Mouse (Mus musculus): ENCODE results near the gene Nudt1. TPM values are rescaled to one million over a fixed set of nuclear protein-coding genes. Genes with fewer than 3 reads are reported as not detected.

Gene Nudt1
- polyA plus RNA-seq, 1 experiment from 2014 or later: 44.8 TPM

DNA sequence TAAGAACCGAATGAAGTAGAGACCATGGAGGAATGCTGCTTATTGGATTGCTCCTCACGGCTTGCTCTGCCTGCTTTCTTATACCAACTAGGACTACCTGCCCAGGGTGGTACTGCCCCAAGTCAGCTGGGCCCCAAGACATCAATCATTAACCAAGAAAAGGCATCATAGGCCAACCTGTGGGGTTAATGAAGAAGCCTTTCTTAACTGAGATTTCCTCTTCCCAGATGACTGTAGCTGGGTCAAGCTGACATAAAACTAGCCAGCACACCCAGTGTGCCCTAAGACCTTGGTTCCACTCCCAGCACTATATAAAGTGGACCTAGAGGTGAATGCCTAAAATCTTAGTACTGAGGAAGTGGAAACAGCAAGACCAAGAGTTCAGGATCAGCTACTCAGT is 32.3 kb upstream of the Nudt1 start:
- no peak overlapping the region for H3K4me3 ChIP-seq (ENCODE audit: low read depth, low read length)
- 98% methylated on average over 2 of the region's 2 CpGs for WGBS
- no peak overlapping the region for H3K4me2 ChIP-seq (ENCODE audit: low read depth, low read length)
- DNase-seq (ENCODE audit: low spot score) (no peak), ATAC-seq (replicated peaks; ENCODE audit: insufficient number of reproducible peaks, low FRiP score, low TSS enrichment, low read depth) (no peak)
- H3K9me3 ChIP-seq (replicated peaks; ENCODE audit: control insufficient read depth, low read length): no peaks in the 10 kb centered on the region
- H3K4me1 ChIP-seq (ENCODE audit: control insufficient read depth, insufficient read depth, low read length): no peaks in the 10 kb centered on the region
- no peak overlapping the region for H3K27ac ChIP-seq (replicated peaks; ENCODE audit: low read depth, low read length)
- no peak overlapping the region for H3K9ac ChIP-seq (replicated peaks; ENCODE audit: low read length)
- no peaks in the 10 kb centered on the region for H3K27me3 ChIP-seq (ENCODE audit: control insufficient read depth, insufficient read depth, low read length)
- peaks cover under 1% of the 10 kb centered on the region for H3K36me3 ChIP-seq (replicated peaks; ENCODE audit: control insufficient read depth, insufficient read depth, low read depth, low read length)

- Histone ChIP-seq H3K4me2 (ENCODE audit: low read depth, low read length) (no peak overlapping the region), H3K36me3 (replicated peaks; ENCODE audit: control insufficient read depth, insufficient read depth, low read depth, low read length) (peaks cover 3% of the 10 kb centered on the region), H3K4me1 (ENCODE audit: control insufficient read depth, insufficient read depth, low read length) (no peaks in the 10 kb centered on the region), H3K9me3 (replicated peaks; ENCODE audit: control insufficient read depth, low read length) (no peaks in the 10 kb centered on the region), H3K9ac (replicated peaks; ENCODE audit: low read length) (no peak overlapping the region), H3K4me3 (ENCODE audit: low read depth, low read length) (no peak overlapping the region), H3K27ac (replicated peaks; ENCODE audit: low read depth, low read length) (no peak overlapping the region), H3K27me3 (ENCODE audit: control insufficient read depth, insufficient read depth, low read length) (no peaks in the 10 kb centered on the region)
- WGBS: 91% methylated on average over 1 of the region's 1 CpGs
- ATAC-seq (replicated peaks; ENCODE audit: insufficient number of reproducible peaks, low FRiP score, low TSS enrichment, low read depth): no peak
- peak; percentile 67 for DNase-seq (ENCODE audit: low spot score)
Measured at GRCm38 (mm10) chr5:140292152-140292551, 29.3 kb upstream of the Nudt1 start.

DNA sequence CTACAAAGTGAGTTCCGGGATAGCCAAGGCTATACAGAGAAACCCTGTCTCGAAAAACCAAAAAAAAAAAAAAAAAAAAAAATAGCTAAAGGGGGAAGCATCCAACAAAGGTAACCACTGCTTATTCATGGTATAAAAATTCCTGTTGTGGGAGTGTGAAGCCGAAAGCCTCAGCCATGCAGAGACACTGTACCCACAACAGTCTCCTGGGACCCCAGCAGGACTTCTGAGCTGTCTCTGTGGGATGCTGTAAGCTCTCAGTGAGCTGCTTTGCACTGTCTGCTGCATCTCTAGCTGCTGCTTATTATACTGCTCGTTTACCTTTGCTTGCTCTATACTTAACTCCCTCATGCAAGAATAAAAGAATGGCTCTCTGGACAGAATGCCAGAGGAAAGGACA is 23.2 kb upstream of the Nudt1 start:
- Histone ChIP-seq H3K4me1 (ENCODE audit: control insufficient read depth, insufficient read depth, low read length) (no peaks in the 10 kb centered on the region), H3K4me2 (ENCODE audit: low read depth, low read length) (no peak overlapping the region), H3K36me3 (replicated peaks; ENCODE audit: control insufficient read depth, insufficient read depth, low read depth, low read length) (peaks cover 5% of the 10 kb centered on the region), H3K27ac (replicated peaks; ENCODE audit: low read depth, low read length) (no peak overlapping the region), H3K9ac (replicated peaks; ENCODE audit: low read length) (no peak overlapping the region), H3K9me3 (replicated peaks; ENCODE audit: control insufficient read depth, low read length) (no peaks in the 10 kb centered on the region), H3K4me3 (ENCODE audit: low read depth, low read length) (no peak overlapping the region), H3K27me3 (ENCODE audit: control insufficient read depth, insufficient read depth, low read length) (no peaks in the 10 kb centered on the region)
- ATAC-seq (replicated peaks; ENCODE audit: insufficient number of reproducible peaks, low FRiP score, low TSS enrichment, low read depth) (no peak), DNase-seq (ENCODE audit: low spot score) (no peak)
- WGBS: 92% methylated on average over 4 of the region's 4 CpGs

GRCm38 (mm10) chr5:140306016-140306415 is 15.4 kb upstream of the Nudt1 start:
- peaks cover 6% of the 10 kb centered on the region for H3K36me3 ChIP-seq (replicated peaks; ENCODE audit: control insufficient read depth, insufficient read depth, low read depth, low read length)
- ATAC-seq (replicated peaks; ENCODE audit: insufficient number of reproducible peaks, low FRiP score, low TSS enrichment, low read depth): no peak

DNA sequence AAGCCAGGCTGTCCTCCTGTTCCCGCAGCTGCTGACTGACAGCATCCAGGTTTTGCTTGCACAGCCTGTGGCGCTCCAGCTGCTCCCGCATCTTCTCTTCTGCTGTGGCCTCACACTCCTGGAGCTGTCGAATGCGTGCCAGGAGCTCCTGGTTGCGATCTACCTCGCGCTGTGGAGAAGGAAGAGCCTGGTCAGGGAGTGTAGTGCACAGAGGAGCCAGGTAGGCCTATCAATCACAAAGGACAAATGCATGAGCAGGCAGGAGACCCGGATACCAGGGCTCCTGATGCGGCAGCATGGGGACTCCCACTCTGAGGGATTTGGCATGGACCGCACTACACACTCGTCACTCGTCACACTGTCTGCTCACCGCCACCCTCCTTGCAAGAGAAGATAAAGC is 13.9 kb upstream of the Nudt1 start:
- no peak overlapping the region for H3K9ac ChIP-seq (replicated peaks; ENCODE audit: low read length)
- no peaks in the 10 kb centered on the region for H3K4me1 ChIP-seq (ENCODE audit: control insufficient read depth, insufficient read depth, low read length)
- ATAC-seq (replicated peaks; ENCODE audit: insufficient number of reproducible peaks, low FRiP score, low TSS enrichment, low read depth) (no peak), DNase-seq (ENCODE audit: low spot score) (no peak)
- 91% methylated on average over 14 of the region's 14 CpGs for WGBS
- H3K4me2 ChIP-seq (ENCODE audit: low read depth, low read length): no peak overlapping the region
- no peak overlapping the region for H3K4me3 ChIP-seq (ENCODE audit: low read depth, low read length)
- peaks cover 7% of the 10 kb centered on the region for H3K36me3 ChIP-seq (replicated peaks; ENCODE audit: control insufficient read depth, insufficient read depth, low read depth, low read length)
- H3K27ac ChIP-seq (replicated peaks; ENCODE audit: low read depth, low read length): no peak overlapping the region
- no peaks in the 10 kb centered on the region for H3K9me3 ChIP-seq (replicated peaks; ENCODE audit: control insufficient read depth, low read length)
- H3K27me3 ChIP-seq (ENCODE audit: control insufficient read depth, insufficient read depth, low read length): no peaks in the 10 kb centered on the region

More at GRCm38 (mm10) chr5:140306016-140306415, 15.4 kb upstream of the Nudt1 start:
- no peak for DNase-seq (ENCODE audit: low spot score)
- WGBS: 84% methylated on average over 8 of the region's 8 CpGs
- H3K27ac ChIP-seq (replicated peaks; ENCODE audit: low read depth, low read length): no peak overlapping the region
- H3K4me1 ChIP-seq (ENCODE audit: control insufficient read depth, insufficient read depth, low read length): no peaks in the 10 kb centered on the region
- no peak overlapping the region for H3K9ac ChIP-seq (replicated peaks; ENCODE audit: low read length)
- H3K4me3 ChIP-seq (ENCODE audit: low read depth, low read length): no peak overlapping the region
- no peak overlapping the region for H3K4me2 ChIP-seq (ENCODE audit: low read depth, low read length)
- no peaks in the 10 kb centered on the region for H3K9me3 ChIP-seq (replicated peaks; ENCODE audit: control insufficient read depth, low read length)
- H3K27me3 ChIP-seq (ENCODE audit: control insufficient read depth, insufficient read depth, low read length): no peaks in the 10 kb centered on the region

DNA sequence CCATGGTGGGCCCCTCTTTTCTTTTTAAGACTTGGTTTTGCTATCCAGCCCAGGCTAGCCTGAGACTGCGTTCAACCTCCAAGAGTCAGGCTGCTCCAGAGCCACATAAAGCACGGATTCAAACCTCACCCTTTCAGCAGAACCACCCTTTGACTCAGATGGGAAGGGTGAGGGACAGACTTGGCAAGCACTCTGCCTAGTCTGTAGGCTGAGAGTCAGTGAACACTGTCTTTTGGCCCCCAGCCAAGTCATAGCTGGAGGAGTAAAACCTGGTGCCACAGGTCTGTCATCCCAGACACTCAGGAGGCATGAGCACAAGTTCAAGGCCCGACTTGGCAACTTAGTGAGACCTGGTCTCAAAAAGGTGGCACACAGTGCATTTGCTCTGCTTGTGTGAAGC is 4.7 kb upstream of the Nudt1 start:
- ATAC-seq (replicated peaks; ENCODE audit: insufficient number of reproducible peaks, low FRiP score, low TSS enrichment, low read depth) (no peak), DNase-seq (ENCODE audit: low spot score) (no peak)
- H3K36me3 ChIP-seq (replicated peaks; ENCODE audit: control insufficient read depth, insufficient read depth, low read depth, low read length): peaks cover 5% of the 10 kb centered on the region; the same call in 1 of the 2 replicates
- no peaks in the 10 kb centered on the region for H3K4me1 ChIP-seq (ENCODE audit: control insufficient read depth, insufficient read depth, low read length)
- no peak overlapping the region for H3K9ac ChIP-seq (replicated peaks; ENCODE audit: low read length)
- WGBS: 86% methylated on average over 3 of the region's 3 CpGs
- H3K4me3 ChIP-seq (ENCODE audit: low read depth, low read length): no peak overlapping the region
- H3K27ac ChIP-seq (replicated peaks; ENCODE audit: low read depth, low read length): no peak overlapping the region
- H3K4me2 ChIP-seq (ENCODE audit: low read depth, low read length): no peak overlapping the region
- no peaks in the 10 kb centered on the region for H3K9me3 ChIP-seq (replicated peaks; ENCODE audit: control insufficient read depth, low read length)
- H3K27me3 ChIP-seq (ENCODE audit: control insufficient read depth, insufficient read depth, low read length): no peaks in the 10 kb centered on the region

- Histone ChIP-seq H3K36me3 (replicated peaks; ENCODE audit: control insufficient read depth, insufficient read depth, low read depth, low read length) (no peaks in the 10 kb centered on the region; the same call in 1 of the 2 replicates), H3K27me3 (ENCODE audit: control insufficient read depth, insufficient read depth, low read length) (no peaks in the 10 kb centered on the region), H3K4me2 (ENCODE audit: low read depth, low read length) (peak overlapping the region; percentile 69), H3K4me1 (ENCODE audit: control insufficient read depth, insufficient read depth, low read length) (no peaks in the 10 kb centered on the region), H3K9me3 (replicated peaks; ENCODE audit: control insufficient read depth, low read length) (no peaks in the 10 kb centered on the region), H3K9ac (replicated peaks; ENCODE audit: low read length) (peak overlapping the region; percentile 98), H3K27ac (replicated peaks; ENCODE audit: low read depth, low read length) (0 out of 2 replicates have a peak overlapping the region, but pooled peaks have one; percentile 22), H3K4me3 (ENCODE audit: low read depth, low read length) (peak overlapping the region; percentile 95)
- DNase-seq (ENCODE audit: low spot score): peak; percentile 50
- 2% methylated on average over 17 of the region's 17 CpGs for WGBS
- ATAC-seq (replicated peaks; ENCODE audit: insufficient number of reproducible peaks, low FRiP score, low TSS enrichment, low read depth): no peak
Measured at GRCm38 (mm10) chr5:140321756-140322575, 510 bp downstream of the Nudt1 start.

DNA sequence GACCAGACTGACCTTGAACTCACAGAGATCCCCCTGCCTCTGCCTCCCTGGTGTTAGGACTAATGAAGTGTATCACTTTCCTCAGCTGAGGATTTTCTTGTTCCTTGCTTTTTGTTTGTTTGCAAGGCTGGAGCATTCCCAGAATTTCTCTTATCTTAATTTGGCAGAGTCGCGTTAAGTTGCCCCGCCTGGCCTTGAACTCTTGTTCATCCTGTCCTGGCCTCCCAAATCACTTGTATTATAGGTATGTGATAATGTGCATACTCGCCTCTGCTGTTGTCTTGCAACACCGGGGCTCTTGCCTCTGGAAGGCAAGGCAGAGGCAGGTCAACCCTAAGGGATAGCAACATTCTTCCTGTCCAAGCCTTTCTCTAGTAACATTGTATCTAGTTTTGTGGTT is 2.6 kb downstream of the Nudt1 start:
- Histone ChIP-seq H3K4me2 (ENCODE audit: low read depth, low read length) (no peak overlapping the region), H3K9me3 (replicated peaks; ENCODE audit: control insufficient read depth, low read length) (no peaks in the 10 kb centered on the region), H3K4me1 (ENCODE audit: control insufficient read depth, insufficient read depth, low read length) (no peaks in the 10 kb centered on the region), H3K27ac (replicated peaks; ENCODE audit: low read depth, low read length) (no peak overlapping the region), H3K9ac (replicated peaks; ENCODE audit: low read length) (no peak overlapping the region), H3K36me3 (replicated peaks; ENCODE audit: control insufficient read depth, insufficient read depth, low read depth, low read length) (no peaks in the 10 kb centered on the region; the same call in 1 of the 2 replicates), H3K27me3 (ENCODE audit: control insufficient read depth, insufficient read depth, low read length) (no peaks in the 10 kb centered on the region), H3K4me3 (ENCODE audit: low read depth, low read length) (no peak overlapping the region)
- WGBS: 90% methylated on average over 5 of the region's 5 CpGs
- no peak for DNase-seq (ENCODE audit: low spot score)
- no peak for ATAC-seq (replicated peaks; ENCODE audit: insufficient number of reproducible peaks, low FRiP score, low TSS enrichment, low read depth)
